Mouse (Mus musculus) midbrain, embryonic 14.5 days (tissue): ENCODE data around the gene Hist1h2bn. TPM values are rescaled to one million over a fixed set of nuclear protein-coding genes. Genes with fewer than 3 reads are reported as not detected.
"Not testable (repeated sequence)": the region's sequence is repeated elsewhere in the genome, so short reads cannot be mapped to it uniquely, and the experiment has no call there.

Experiments used
- ATAC-seq: fragments of 200-750 bp; cut with Nextera tagmentation; 2 replicates; pipeline ENCODE4 v1.8.0; 2017; ENCODE audit warnings: moderate number of reproducible peaks, moderate library complexity; ENCODE audit not compliant: low FRiP score, low TSS enrichment
- DNase-seq: peaks from one replicate; pipeline ENCODE4 v3.0.0-alpha.2; 2015
- H3K27ac ChIP-seq: fragments of 300-500 bp; sonication (generic); replicated peaks from 2 replicates; pipeline ENCODE4 v1.5.1; 2014; ENCODE audit warnings: mild to moderate bottlenecking, low read depth, low read length, moderate library complexity
- H3K27me3 ChIP-seq: fragments of 300-500 bp; sonication (generic); 2 replicates; pipeline ENCODE4 v1.6.1; 2014; ENCODE audit warnings: low read length, control low read depth, mixed read lengths; ENCODE audit not compliant: control insufficient read depth, insufficient read depth
- H3K36me3 ChIP-seq: fragments of 300-500 bp; sonication (generic); 2 replicates; pipeline ENCODE4 v1.6.1; 2014; ENCODE audit warnings: low read length, control low read depth; ENCODE audit not compliant: control insufficient read depth, insufficient read depth
- H3K4me1 ChIP-seq: fragments of 300-500 bp; sonication (generic); 2 replicates; pipeline ENCODE4 v1.6.1; 2014; ENCODE audit warnings: mild to moderate bottlenecking, antibody characterized with exemption, low read length, control low read depth; ENCODE audit not compliant: control insufficient read depth, insufficient read depth
- H3K4me2 ChIP-seq: fragments of 300-500 bp; sonication (generic); 2 replicates; pipeline ENCODE4 v1.6.1; 2014; ENCODE audit warnings: mild to moderate bottlenecking, low read length, moderate library complexity
- H3K4me3 ChIP-seq: fragments of 300-500 bp; sonication (generic); replicated peaks from 2 replicates; pipeline ENCODE4 v1.5.1; 2014; ENCODE audit warnings: low read depth, low read length
- H3K9ac ChIP-seq: fragments of 300-500 bp; sonication (generic); replicated peaks from 2 replicates; pipeline ENCODE4 v1.6.1; 2014; ENCODE audit warnings: mild to moderate bottlenecking, low read length, moderate library complexity
- H3K9me3 ChIP-seq: fragments of 300-500 bp; sonication (generic); 2 replicates; pipeline ENCODE4 v1.6.1; 2016; ENCODE audit warnings: low read length, control low read depth, mixed read lengths; ENCODE audit not compliant: control insufficient read depth
- WGBS: fragments of 180-500 bp; shearing (Covaris S2); extraction: QIAGEN DNeasy Blood & Tissue Kit; methylation state at CpG from one replicate; pipeline ENCODE4 v1.1.7; 2014; 5-methylcytosine and 5-hydroxymethylcytosine counted together
- polyA plus RNA-seq: library from polyadenylated mRNA; unstranded; fragments of >200 nt; fragmentation: Nextera tagmentation; extraction: Ambion mirVana; gene quantifications from 2 replicates; pipeline ENCODE4 v1.2.1, GENCODE M21; 2014

The Hist1h2bn gene
- polyA plus RNA-seq, 1 experiment from 2014 or later = 1.6 TPM

DNA sequence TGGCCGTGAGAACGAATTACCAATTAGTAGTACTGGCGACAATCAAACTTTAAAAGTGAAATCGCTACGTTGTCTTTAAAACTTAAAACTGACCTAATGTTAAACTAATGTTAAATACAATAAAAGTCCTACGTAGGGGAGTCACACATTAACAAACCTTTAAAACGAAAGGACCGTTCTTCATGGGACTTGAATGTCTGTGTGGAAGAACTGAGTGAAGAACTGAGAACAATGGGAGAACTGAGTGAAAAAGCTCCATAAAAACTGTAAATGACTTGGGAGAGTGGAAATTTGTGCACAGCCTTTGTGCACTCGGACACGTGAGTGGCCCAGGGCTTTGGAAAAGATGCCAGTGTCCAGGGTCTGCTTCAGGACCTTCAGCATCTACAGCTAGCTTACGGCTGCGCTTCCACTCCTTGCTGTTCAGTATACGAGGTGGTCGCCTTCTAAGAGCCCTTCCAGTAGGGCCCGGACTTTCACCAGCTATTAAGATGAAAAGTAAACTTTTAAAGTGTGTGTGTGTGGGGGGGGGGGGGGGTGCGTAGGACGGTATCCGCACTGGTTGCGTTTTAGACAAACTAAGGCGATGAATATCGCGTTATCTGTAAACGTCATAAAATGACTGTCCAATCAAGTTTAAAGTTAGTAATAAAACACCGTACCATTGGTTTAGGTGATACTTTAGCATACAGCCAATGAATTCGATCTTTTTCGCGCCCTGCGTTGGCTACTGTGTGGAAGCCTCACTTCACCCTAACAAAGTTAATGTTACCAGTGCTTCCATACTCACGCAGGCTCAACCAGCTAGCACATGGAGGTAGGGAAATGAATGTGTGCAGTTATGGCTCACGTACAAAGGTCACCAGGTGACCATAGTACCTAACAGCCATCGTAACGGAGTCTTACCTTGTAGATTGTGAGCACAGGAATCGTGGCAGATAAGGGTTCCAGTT lies 25.2 kb downstream of the Hist1h2bn start:
- H3K9me3 ChIP-seq = no peaks in the 10 kb centered on the region
- H3K4me3 ChIP-seq = peak overlapping the region; percentile 48
- H3K4me2 ChIP-seq = peak overlapping the region; percentile 82
- no peaks in the 10 kb centered on the region for H3K36me3 ChIP-seq
- peaks cover 19% of the 10 kb centered on the region for H3K4me1 ChIP-seq
- WGBS = 4% methylated on average over 33 of the region's 33 CpGs
- H3K27ac ChIP-seq = peak overlapping the region; percentile 63
- H3K9ac ChIP-seq = peak overlapping the region; percentile 48; the same call in 1 of the 2 replicates
- H3K27me3 ChIP-seq = no peaks in the 10 kb centered on the region
- peak; percentile 92 for ATAC-seq
- peak; percentile 96 for DNase-seq

DNA sequence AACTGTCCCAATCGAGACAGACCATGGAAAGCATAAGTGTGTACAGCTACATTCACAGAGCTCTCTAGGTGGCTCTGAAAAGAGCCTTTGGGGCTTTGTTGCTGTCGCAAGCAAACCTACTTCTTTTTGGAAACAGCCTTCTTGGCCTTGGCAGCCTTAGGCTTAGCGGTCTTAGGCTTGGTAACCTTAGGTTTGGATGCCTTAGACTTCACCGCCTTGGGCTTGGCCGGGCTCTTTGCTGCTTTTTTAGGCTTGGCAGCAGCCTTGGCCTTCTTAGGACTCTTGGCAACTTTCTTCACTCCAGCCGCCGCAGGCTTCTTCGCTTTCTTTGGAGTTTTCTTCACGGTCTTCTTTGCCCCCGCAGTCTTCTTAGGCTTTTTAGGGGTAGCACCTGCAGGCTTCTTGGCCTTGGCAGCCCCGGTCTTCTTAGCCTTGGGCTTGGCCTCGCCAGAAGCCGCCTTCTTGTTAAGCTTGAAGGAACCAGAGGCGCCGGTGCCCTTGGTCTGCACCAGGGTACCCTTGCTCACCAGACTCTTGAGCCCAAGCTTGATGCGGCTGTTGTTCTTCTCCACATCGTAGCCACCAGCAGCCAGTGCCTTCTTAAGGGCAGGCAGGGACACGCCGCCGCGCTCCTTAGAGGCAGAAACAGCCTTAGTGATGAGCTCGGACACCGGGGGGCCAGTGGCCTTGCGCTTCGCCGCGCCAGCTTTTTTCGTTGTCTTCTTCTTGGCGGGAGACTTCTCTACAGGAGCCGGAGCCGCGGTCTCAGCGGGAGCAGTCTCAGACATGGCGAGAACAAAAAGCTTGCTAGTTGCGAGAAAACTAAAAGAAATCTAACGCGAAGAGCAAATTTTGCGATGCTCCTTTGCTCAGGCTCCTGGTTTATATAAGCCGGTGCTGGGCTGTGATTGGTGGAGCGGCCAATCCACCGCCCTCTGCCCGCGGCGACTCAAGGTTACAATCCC lies 26.1 kb downstream of the Hist1h2bn start, which contains the start of gene Hist1h1b:
Gene Hist1h1b (minus strand): TSS at position 859 of the 965 bp plus-strand sequence.
- H3K4me1 ChIP-seq = peaks cover 19% of the 10 kb centered on the region
- H3K36me3 ChIP-seq = no peaks in the 10 kb centered on the region
- no peaks in the 10 kb centered on the region for H3K9me3 ChIP-seq
- H3K9ac ChIP-seq = peak within 1 kb of the TSS; percentile 48
- ATAC-seq (no peak), DNase-seq (peak; percentile 70)
- WGBS = under 1% methylated on average over 44 of the region's 44 CpGs
- H3K27me3 ChIP-seq = no peaks in the 10 kb centered on the region
- H3K4me2 ChIP-seq = peak within 1 kb of the TSS; percentile 82
- peak within 1 kb of the TSS; percentile 48 for H3K4me3 ChIP-seq
- peak within 1 kb of the TSS; percentile 62 for H3K27ac ChIP-seq

DNA sequence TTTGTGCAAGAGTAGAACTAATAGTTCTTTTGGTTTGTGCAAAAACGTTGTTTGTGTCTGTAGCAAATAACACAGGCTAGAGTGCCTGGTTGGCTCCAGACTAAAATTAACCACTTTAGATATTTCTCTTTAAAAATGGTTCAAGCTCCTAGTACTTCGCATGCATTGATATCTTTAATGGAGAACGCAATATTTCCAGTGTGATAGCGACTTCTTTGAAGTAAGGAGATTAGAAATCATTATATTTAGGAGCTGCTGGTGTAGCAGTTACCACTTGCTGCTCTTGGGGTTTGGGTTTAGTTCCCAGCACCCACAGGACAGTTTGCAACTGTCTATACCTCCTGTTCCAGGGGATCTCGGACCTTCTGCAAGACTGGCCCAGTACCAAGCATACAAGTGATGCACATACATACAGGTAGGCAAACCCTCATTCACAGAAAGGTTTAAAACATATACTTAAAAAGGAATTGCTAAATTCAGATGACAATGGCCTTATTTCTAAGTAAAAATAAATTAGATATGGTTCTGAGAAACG lies 27.2 kb downstream of the Hist1h2bn start:
- Histone ChIP-seq H3K9ac (no peak overlapping the region; the same call in 1 of the 2 replicates), H3K4me1 (peaks cover 22% of the 10 kb centered on the region), H3K4me3 (no peak overlapping the region; the same call in 1 of the 2 replicates), H3K27ac (no peak overlapping the region), H3K36me3 (no peaks in the 10 kb centered on the region), H3K4me2 (peak overlapping the region; percentile 82), H3K27me3 (no peaks in the 10 kb centered on the region), H3K9me3 (no peaks in the 10 kb centered on the region)
- DNase-seq (no peak), ATAC-seq (no peak)
- 42% methylated on average over 6 of the region's 6 CpGs for WGBS

DNA sequence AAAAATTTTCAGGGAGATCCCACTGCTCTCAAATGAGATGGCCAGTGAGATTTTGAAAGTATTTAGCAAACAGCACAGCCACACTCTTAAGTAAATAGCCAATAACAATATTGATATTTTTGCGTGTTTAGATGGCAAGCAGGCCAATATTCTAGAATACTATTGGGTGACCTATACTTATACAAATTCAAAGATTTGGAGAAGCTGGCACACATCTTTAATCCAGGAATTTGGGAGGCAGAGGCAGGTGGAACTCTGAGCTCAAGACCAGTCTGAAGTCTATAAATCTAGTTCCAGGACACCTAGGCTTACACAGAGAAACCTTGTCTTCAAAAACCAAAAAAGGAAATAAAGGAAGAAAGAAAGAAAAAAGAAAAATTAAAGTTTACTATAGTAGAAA lies 27.7 kb downstream of the Hist1h2bn start:
- no peak overlapping the region for H3K27ac ChIP-seq
- no peak overlapping the region for H3K4me2 ChIP-seq
- no peak overlapping the region for H3K4me3 ChIP-seq
- ATAC-seq (no peak), DNase-seq (no peak)
- 93% methylated on average over 1 of the region's 1 CpGs for WGBS
- H3K9me3 ChIP-seq = no peaks in the 10 kb centered on the region
- H3K4me1 ChIP-seq = peaks cover 25% of the 10 kb centered on the region
- H3K27me3 ChIP-seq = no peaks in the 10 kb centered on the region
- H3K9ac ChIP-seq = no peak overlapping the region
- H3K36me3 ChIP-seq = no peaks in the 10 kb centered on the region

DNA sequence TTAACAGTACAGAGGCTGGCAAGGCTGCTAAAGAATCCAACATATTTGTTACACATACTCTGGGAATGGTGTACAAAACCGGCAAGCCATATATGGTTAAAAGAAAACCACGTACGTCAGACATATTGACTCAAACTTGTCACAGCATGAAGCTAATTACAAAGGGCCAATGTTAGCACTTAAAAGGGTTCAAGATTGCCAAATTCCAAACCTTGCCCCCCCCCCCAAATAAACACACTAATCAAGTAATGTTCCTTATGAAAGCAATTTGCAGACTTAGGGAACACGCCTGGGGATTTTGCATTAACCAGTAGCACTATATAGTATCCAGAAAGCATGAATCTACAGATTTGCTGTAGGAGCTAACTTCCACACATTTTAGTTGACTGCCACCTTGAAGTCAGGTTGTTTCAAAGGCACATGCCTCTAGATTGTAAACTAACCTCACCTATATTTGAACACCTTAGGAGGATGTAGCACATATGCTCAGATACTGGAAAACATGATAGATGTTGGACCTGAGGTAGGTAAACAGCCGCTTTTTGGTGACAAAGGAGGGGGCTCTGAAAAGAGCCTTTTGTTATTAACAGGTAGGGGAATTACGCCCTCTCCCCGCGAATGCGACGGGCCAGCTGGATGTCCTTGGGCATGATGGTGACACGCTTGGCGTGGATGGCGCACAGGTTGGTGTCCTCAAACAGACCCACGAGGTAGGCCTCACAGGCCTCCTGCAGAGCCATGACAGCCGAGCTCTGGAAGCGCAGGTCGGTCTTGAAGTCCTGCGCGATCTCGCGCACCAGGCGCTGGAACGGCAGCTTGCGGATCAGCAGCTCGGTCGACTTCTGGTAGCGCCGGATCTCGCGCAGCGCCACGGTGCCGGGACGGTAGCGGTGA lies 28.7 kb downstream of the Hist1h2bn start:
- Histone ChIP-seq H3K4me1 (peaks cover 25% of the 10 kb centered on the region), H3K9ac (peak overlapping the region; percentile 46; the same call in 1 of the 2 replicates), H3K4me3 (peak overlapping the region; percentile 34), H3K4me2 (peak overlapping the region; percentile 75), H3K27ac (peak overlapping the region; percentile 71)
- peak; percentile 32 for DNase-seq
- H3K36me3 ChIP-seq, H3K27me3 ChIP-seq, H3K9me3 ChIP-seq, ATAC-seq: not testable (repeated sequence)
- under 1% methylated on average over 15 of the region's 35 CpGs for WGBS

DNA sequence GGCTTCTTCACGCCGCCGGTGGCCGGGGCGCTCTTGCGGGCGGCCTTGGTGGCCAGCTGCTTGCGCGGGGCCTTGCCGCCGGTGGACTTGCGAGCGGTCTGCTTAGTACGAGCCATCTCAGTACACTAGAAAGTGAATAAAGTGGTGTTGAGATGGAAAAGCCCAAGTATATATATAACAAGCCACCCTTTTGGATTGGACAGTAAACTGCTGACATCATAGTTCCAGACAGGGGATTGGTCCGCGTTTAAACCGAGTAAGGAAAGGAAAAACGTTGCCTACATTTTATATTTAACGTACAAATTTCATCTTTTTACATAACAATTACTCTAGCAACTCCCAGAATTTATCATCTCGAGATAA lies 29.3 kb downstream of the Hist1h2bn start, which contains the start of gene Hist1h3i:
Gene Hist1h3i (minus strand): TSS at position 116 of the 363 bp plus-strand sequence.
- peak within 1 kb of the TSS; percentile 71 for H3K27ac ChIP-seq
- ATAC-seq (peak; percentile 72), DNase-seq (peak; percentile 92)
- no peaks in the 10 kb centered on the region for H3K9me3 ChIP-seq
- H3K27me3 ChIP-seq = no peaks in the 10 kb centered on the region
- H3K9ac ChIP-seq = peak within 1 kb of the TSS; percentile 46; the same call in 1 of the 2 replicates
- no peaks in the 10 kb centered on the region for H3K36me3 ChIP-seq
- H3K4me3 ChIP-seq = peak within 1 kb of the TSS; percentile 34
- peak within 1 kb of the TSS; percentile 75 for H3K4me2 ChIP-seq
- H3K4me1 ChIP-seq = peaks cover 28% of the 10 kb centered on the region
- WGBS = 0% methylated on average over 13 of the region's 20 CpGs

DNA sequence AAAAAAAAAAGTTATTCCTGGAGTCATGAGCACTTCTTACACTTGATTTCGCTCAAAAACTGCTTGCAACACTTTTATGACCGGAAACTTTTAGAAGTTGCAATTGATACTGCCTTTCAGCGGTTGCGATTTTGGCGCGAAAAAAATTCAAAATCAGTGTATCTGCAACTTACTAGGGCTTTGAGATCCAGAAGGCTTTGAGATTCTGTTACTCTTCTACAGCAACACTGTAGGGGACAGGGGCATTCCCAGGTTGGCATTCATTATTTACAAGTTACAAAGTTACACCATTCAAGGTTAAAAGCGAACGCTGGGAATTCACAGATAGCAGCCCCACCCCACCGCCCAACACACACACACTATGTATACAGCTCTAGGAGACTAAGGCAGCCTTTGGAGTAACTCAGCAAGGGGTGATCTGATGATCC lies 29.8 kb downstream of the Hist1h2bn start:
- 1% methylated on average over 9 of the region's 9 CpGs for WGBS
- Histone ChIP-seq H3K27me3 (no peaks in the 10 kb centered on the region), H3K4me1 (peaks cover 28% of the 10 kb centered on the region), H3K4me3 (peak overlapping the region; percentile 34), H3K9me3 (no peaks in the 10 kb centered on the region), H3K36me3 (no peaks in the 10 kb centered on the region), H3K9ac (no peak overlapping the region), H3K4me2 (peak overlapping the region; percentile 75), H3K27ac (peak overlapping the region; percentile 49)
- no peak for ATAC-seq
- peak; percentile 81 for DNase-seq
